Mouse (Mus musculus): ENCODE results near the gene Tmeff2. TPM values are rescaled to one million over a fixed set of nuclear protein-coding genes. Genes with fewer than 3 reads are reported as not detected.

Gene Tmeff2
- polyA plus RNA-seq, 1 experiment from 2014 or later = 3.9 TPM

- no peak overlapping the region for H3K9ac ChIP-seq (replicated peaks; ENCODE audit: low read length)
- ATAC-seq (ENCODE audit: low FRiP score, low TSS enrichment) = no peak
- no peak overlapping the region for H3K4me2 ChIP-seq (replicated peaks; ENCODE audit: low read depth, low read length)
- no peaks in the 10 kb centered on the region for H3K9me3 ChIP-seq (ENCODE audit: low read length)
- no peaks in the 10 kb centered on the region for H3K27me3 ChIP-seq (ENCODE audit: insufficient read depth, low read length)
- 75% methylated on average over 10 of the region's 10 CpGs for WGBS
- no peaks in the 10 kb centered on the region for H3K36me3 ChIP-seq (ENCODE audit: insufficient read depth, low read length)
- H3K27ac ChIP-seq (ENCODE audit: low read length) = no peak overlapping the region
- H3K4me3 ChIP-seq (ENCODE audit: low read length) = no peak overlapping the region
- no peaks in the 10 kb centered on the region for H3K4me1 ChIP-seq (ENCODE audit: insufficient read depth, low read length)
These were observed 225.4 kb downstream of the Tmeff2 start for GRCm38 (mm10) chr1:51125671-51126424.

DNA sequence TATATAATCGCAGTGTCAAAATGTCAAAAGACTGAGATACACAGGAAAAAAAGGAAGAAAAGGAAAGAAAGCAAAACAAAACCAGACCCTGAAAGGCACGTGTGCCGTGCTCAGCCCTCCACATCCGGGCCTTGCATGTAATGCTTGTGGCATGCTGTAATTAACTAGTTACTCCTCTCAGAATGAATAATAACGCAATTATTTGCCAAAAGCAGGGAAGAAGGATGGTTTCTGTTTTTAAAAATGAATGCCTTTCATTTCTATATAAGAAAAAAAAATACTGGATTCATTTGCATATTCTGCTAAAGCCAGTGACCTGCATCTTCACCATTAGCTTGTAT, 225.9 kb downstream of the Tmeff2 start:
- Histone ChIP-seq H3K4me2 (replicated peaks; ENCODE audit: low read depth, low read length) (no peak overlapping the region), H3K9me3 (ENCODE audit: low read length) (no peaks in the 10 kb centered on the region), H3K4me3 (ENCODE audit: low read length) (no peak overlapping the region), H3K27ac (ENCODE audit: low read length) (no peak overlapping the region), H3K36me3 (ENCODE audit: insufficient read depth, low read length) (no peaks in the 10 kb centered on the region), H3K27me3 (ENCODE audit: insufficient read depth, low read length) (no peaks in the 10 kb centered on the region), H3K9ac (replicated peaks; ENCODE audit: low read length) (no peak overlapping the region), H3K4me1 (ENCODE audit: insufficient read depth, low read length) (no peaks in the 10 kb centered on the region)
- WGBS = 70% methylated on average over 5 of the region's 5 CpGs
- ATAC-seq (ENCODE audit: low FRiP score, low TSS enrichment) = no peak

DNA sequence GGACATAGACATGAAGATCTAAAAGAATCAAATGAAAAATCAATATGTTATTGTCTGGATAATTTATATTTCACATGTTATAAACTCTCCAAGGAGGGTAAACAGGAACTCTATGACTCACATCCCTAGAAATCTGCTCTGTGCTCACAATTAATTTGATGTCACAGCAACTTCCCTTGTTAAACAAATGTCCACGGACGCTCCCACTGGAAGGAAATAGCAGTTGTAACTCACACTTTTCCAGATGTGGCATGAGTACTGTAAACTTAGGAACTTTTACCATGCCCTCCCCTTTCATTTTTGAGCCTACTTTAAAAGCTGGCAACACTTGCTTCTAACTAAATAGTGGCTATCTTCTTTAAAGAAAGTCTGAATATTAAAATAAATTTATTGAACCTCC, 236.3 kb downstream of the Tmeff2 start:
- peak; percentile 42; the same call in 1 of the 2 replicates for ATAC-seq (ENCODE audit: low FRiP score, low TSS enrichment)
- Histone ChIP-seq H3K9me3 (ENCODE audit: low read length) (no peaks in the 10 kb centered on the region), H3K9ac (replicated peaks; ENCODE audit: low read length) (no peak overlapping the region), H3K27ac (ENCODE audit: low read length) (no peak overlapping the region), H3K36me3 (ENCODE audit: insufficient read depth, low read length) (no peaks in the 10 kb centered on the region), H3K27me3 (ENCODE audit: insufficient read depth, low read length) (no peaks in the 10 kb centered on the region), H3K4me3 (ENCODE audit: low read length) (no peak overlapping the region), H3K4me2 (replicated peaks; ENCODE audit: low read depth, low read length) (no peak overlapping the region), H3K4me1 (ENCODE audit: insufficient read depth, low read length) (peaks cover 6% of the 10 kb centered on the region)
- WGBS = 11% methylated on average over 2 of the region's 2 CpGs

DNA sequence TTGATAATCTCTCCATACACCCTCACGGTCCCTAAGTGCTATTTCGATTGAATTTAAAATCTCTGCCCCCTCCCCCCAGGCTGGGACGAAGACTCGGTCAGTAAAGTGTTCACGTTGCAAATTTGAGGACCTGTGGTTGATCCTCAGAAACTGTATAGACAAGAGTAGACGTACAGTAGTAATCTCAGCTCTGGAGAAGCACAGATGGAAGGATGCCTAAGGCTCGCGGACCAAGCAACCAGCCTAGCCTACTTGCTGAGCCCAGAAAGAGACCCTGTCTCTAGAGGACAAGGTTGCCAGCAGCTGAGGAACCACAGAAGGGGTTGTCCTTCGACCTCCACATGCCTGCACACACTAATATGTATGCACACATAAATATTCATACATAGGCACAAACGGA, 239.2 kb downstream of the Tmeff2 start:
- ATAC-seq (ENCODE audit: low FRiP score, low TSS enrichment) = no peak
- no peak overlapping the region for H3K4me3 ChIP-seq (ENCODE audit: low read length)
- H3K36me3 ChIP-seq (ENCODE audit: insufficient read depth, low read length) = no peaks in the 10 kb centered on the region
- H3K9me3 ChIP-seq (ENCODE audit: low read length) = no peaks in the 10 kb centered on the region
- H3K9ac ChIP-seq (replicated peaks; ENCODE audit: low read length) = no peak overlapping the region
- H3K4me1 ChIP-seq (ENCODE audit: insufficient read depth, low read length) = peaks cover 6% of the 10 kb centered on the region
- WGBS = 85% methylated on average over 10 of the region's 10 CpGs
- H3K27ac ChIP-seq (ENCODE audit: low read length) = no peak overlapping the region
- H3K4me2 ChIP-seq (replicated peaks; ENCODE audit: low read depth, low read length) = no peak overlapping the region
- no peaks in the 10 kb centered on the region for H3K27me3 ChIP-seq (ENCODE audit: insufficient read depth, low read length)

- Histone ChIP-seq H3K9ac (replicated peaks; ENCODE audit: low read length) (no peak overlapping the region), H3K27me3 (ENCODE audit: insufficient read depth, low read length) (no peaks in the 10 kb centered on the region), H3K27ac (ENCODE audit: low read length) (no peak overlapping the region), H3K4me1 (ENCODE audit: insufficient read depth, low read length) (no peaks in the 10 kb centered on the region; the same call in 1 of the 2 replicates), H3K4me2 (replicated peaks; ENCODE audit: low read depth, low read length) (no peak overlapping the region), H3K4me3 (ENCODE audit: low read length) (no peak overlapping the region), H3K36me3 (ENCODE audit: insufficient read depth, low read length) (no peaks in the 10 kb centered on the region), H3K9me3 (ENCODE audit: low read length) (no peaks in the 10 kb centered on the region)
- no peak for ATAC-seq (ENCODE audit: low FRiP score, low TSS enrichment)
- 90% methylated on average over 1 of the region's 1 CpGs for WGBS
These were observed 240.9 kb downstream of the Tmeff2 start for GRCm38 (mm10) chr1:51141381-51141780.

- ATAC-seq (ENCODE audit: low FRiP score, low TSS enrichment) = no peak
These were observed 242.3 kb downstream of the Tmeff2 start for GRCm38 (mm10) chr1:51142729-51143128.

DNA sequence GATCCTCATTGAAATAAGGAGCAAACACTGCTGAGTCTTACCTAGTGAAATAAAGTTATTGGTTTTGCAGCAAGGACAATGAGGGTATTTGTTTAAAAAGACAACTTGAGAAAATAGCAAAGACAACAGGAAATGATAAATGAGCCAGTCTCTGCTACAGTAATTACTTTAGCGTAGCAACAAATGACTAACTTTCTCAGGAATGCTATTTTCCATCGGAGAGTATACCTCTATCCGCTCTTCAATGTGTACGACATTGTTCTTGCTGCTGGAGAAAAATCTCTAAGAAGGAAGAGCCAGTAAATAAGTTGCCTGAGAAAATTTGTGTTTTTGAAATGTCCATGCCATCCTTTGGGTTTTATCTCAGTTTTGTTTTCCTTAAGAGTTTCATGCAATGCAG, 245.2 kb downstream of the Tmeff2 start:
- H3K27me3 ChIP-seq (ENCODE audit: insufficient read depth, low read length) = no peaks in the 10 kb centered on the region
- no peak overlapping the region for H3K9ac ChIP-seq (replicated peaks; ENCODE audit: low read length)
- H3K4me2 ChIP-seq (replicated peaks; ENCODE audit: low read depth, low read length) = no peak overlapping the region
- no peak overlapping the region for H3K27ac ChIP-seq (ENCODE audit: low read length)
- 0 out of 2 replicates have a peak, but pooled peaks cover 10% of the 10 kb centered on the region for H3K4me1 ChIP-seq (ENCODE audit: insufficient read depth, low read length)
- no peaks in the 10 kb centered on the region for H3K9me3 ChIP-seq (ENCODE audit: low read length)
- no peak for ATAC-seq (ENCODE audit: low FRiP score, low TSS enrichment)
- H3K36me3 ChIP-seq (ENCODE audit: insufficient read depth, low read length) = no peaks in the 10 kb centered on the region
- H3K4me3 ChIP-seq (ENCODE audit: low read length) = no peak overlapping the region
- 70% methylated on average over 4 of the region's 4 CpGs for WGBS

More at GRCm38 (mm10) chr1:51142729-51143128, 242.3 kb downstream of the Tmeff2 start:
- no peaks in the 10 kb centered on the region for H3K27me3 ChIP-seq (ENCODE audit: insufficient read depth, low read length)
- no peak overlapping the region for H3K9ac ChIP-seq (replicated peaks; ENCODE audit: low read length)
- H3K4me2 ChIP-seq (replicated peaks; ENCODE audit: low read depth, low read length) = no peak overlapping the region
- 83% methylated on average over 3 of the region's 3 CpGs for WGBS
- no peak overlapping the region for H3K27ac ChIP-seq (ENCODE audit: low read length)
- no peaks in the 10 kb centered on the region for H3K36me3 ChIP-seq (ENCODE audit: insufficient read depth, low read length)
- H3K9me3 ChIP-seq (ENCODE audit: low read length) = no peaks in the 10 kb centered on the region
- no peak overlapping the region for H3K4me3 ChIP-seq (ENCODE audit: low read length)
- H3K4me1 ChIP-seq (ENCODE audit: insufficient read depth, low read length) = no peaks in the 10 kb centered on the region

GRCm38 (mm10) chr1:51148481-51149137, 248.2 kb downstream of the Tmeff2 start:
- Histone ChIP-seq H3K9me3 (ENCODE audit: low read length) (no peaks in the 10 kb centered on the region), H3K4me3 (ENCODE audit: low read length) (no peak overlapping the region), H3K36me3 (ENCODE audit: insufficient read depth, low read length) (no peaks in the 10 kb centered on the region), H3K9ac (replicated peaks; ENCODE audit: low read length) (no peak overlapping the region), H3K27ac (ENCODE audit: low read length) (no peak overlapping the region), H3K4me1 (ENCODE audit: insufficient read depth, low read length) (0 out of 2 replicates have a peak, but pooled peaks cover 10% of the 10 kb centered on the region), H3K4me2 (replicated peaks; ENCODE audit: low read depth, low read length) (no peak overlapping the region), H3K27me3 (ENCODE audit: insufficient read depth, low read length) (no peaks in the 10 kb centered on the region)
- 21% methylated on average over 9 of the region's 9 CpGs for WGBS
- ATAC-seq (ENCODE audit: low FRiP score, low TSS enrichment) = peak; percentile 92

- H3K9me3 ChIP-seq (ENCODE audit: low read length) = no peaks in the 10 kb centered on the region
- no peak overlapping the region for H3K4me2 ChIP-seq (replicated peaks; ENCODE audit: low read depth, low read length)
- H3K27ac ChIP-seq (ENCODE audit: low read length) = no peak overlapping the region
- no peak overlapping the region for H3K9ac ChIP-seq (replicated peaks; ENCODE audit: low read length)
- no peaks in the 10 kb centered on the region for H3K27me3 ChIP-seq (ENCODE audit: insufficient read depth, low read length)
- 68% methylated on average over 4 of the region's 4 CpGs for WGBS
- no peak for ATAC-seq (ENCODE audit: low FRiP score, low TSS enrichment)
- H3K4me3 ChIP-seq (ENCODE audit: low read length) = no peak overlapping the region
- 0 out of 2 replicates have a peak, but pooled peaks cover 10% of the 10 kb centered on the region for H3K4me1 ChIP-seq (ENCODE audit: insufficient read depth, low read length)
- H3K36me3 ChIP-seq (ENCODE audit: insufficient read depth, low read length) = no peaks in the 10 kb centered on the region
These were observed 249.0 kb downstream of the Tmeff2 start for GRCm38 (mm10) chr1:51149488-51149887.

DNA sequence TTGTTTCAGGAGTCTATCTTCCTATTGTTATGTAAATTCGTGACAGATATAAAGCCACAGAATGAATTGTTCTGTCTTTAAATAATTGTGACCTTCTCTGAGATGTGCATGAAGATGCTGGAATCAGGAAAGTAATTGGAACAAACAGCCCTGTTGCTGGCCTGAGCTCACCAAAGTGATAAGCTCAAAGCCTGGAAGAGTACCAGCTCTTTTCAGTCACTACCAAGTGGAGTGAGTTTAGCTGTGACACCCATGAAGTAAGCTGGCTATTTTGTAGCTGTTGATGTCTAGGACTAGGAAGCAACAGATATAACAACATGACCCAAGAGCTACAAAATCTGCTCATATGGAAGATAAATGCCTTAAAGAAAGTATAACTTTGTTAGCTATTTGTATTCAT, 249.4 kb downstream of the Tmeff2 start:
- H3K4me3 ChIP-seq (ENCODE audit: low read length) = no peak overlapping the region
- no peak for ATAC-seq (ENCODE audit: low FRiP score, low TSS enrichment)
- 88% methylated on average over 1 of the region's 1 CpGs for WGBS

More for the DNA sequence above, 249.4 kb downstream of the Tmeff2 start:
- Histone ChIP-seq H3K9ac (replicated peaks; ENCODE audit: low read length) (no peak overlapping the region), H3K4me1 (ENCODE audit: insufficient read depth, low read length) (0 out of 2 replicates have a peak, but pooled peaks cover 10% of the 10 kb centered on the region), H3K27ac (ENCODE audit: low read length) (no peak overlapping the region), H3K27me3 (ENCODE audit: insufficient read depth, low read length) (no peaks in the 10 kb centered on the region), H3K36me3 (ENCODE audit: insufficient read depth, low read length) (no peaks in the 10 kb centered on the region), H3K9me3 (ENCODE audit: low read length) (no peaks in the 10 kb centered on the region), H3K4me2 (replicated peaks; ENCODE audit: low read depth, low read length) (no peak overlapping the region)

All from kidney, embryonic 16.5 days (tissue).